Mouse (Mus musculus) liver, adult 2 months (tissue): ENCODE data around the gene Gm49325.

Source experiments
- CTCF ChIP-seq: fragments of 200-500 bp; IDR thresholded peaks from 2 replicates; pipeline ENCODE4 v1.5.1; 2011; ENCODE audit warnings: low read depth, low read length, control low read depth
- POLR2A ChIP-seq: fragments of 200-500 bp; IDR thresholded peaks from 2 replicates; pipeline ENCODE4 v1.6.1; 2011; ENCODE audit warnings: low read length, control low read depth; ENCODE audit not compliant: insufficient read depth; ENCODE audit errors: extremely low read depth

GRCm38 (mm10) chr10:77629163-77629562, 23.2 kb downstream of the Gm49325 start:
- TF ChIP-seq POLR2A (no peak), CTCF (no peak)
